Mouse (Mus musculus) thymus, adult 2 months (tissue): ENCODE data around the gene Macf1.

ENCODE experiments used
- CTCF ChIP-seq: fragments of 200-500 bp; IDR thresholded peaks from 2 replicates; pipeline ENCODE4 v1.5.1; 2012; ENCODE audit warnings: mild to moderate bottlenecking, control low read depth, low read length, moderate library complexity, borderline replicate concordance; ENCODE audit not compliant: control insufficient read depth, poor library complexity, insufficient read depth; ENCODE audit errors: extremely low read depth
- POLR2A ChIP-seq: fragments of 200-500 bp; IDR thresholded peaks from 2 replicates; pipeline ENCODE4 v1.6.1; 2012; ENCODE audit warnings: mild to moderate bottlenecking, low read length, control low read depth, moderate library complexity; ENCODE audit not compliant: control insufficient read depth, poor library complexity, insufficient read depth; ENCODE audit errors: extremely low read depth

GRCm38 (mm10) chr4:123433171-123433570 lies 251.0 kb downstream of the Macf1 start:
- TF ChIP-seq CTCF (no peak), POLR2A (no peak)
